In genomic region chr2:5725028-5725701, GRCm38 (mm10) we compare ENCODE assay signal across 12 mouse cellular contexts. TPM values are rescaled to one million over a fixed set of nuclear protein-coding genes. Genes with fewer than 3 reads are reported as not detected.
DNase-seq lines count a peak whose midpoint lies in the region; ATAC-seq and TF ChIP-seq lines count a peak whose summit lies in the region.
"Had no signal": no experiment of that assay in that cellular context is flagged by ENCODE, and none has a peak within 500 bp of the region (broad histone marks: within the 10 kb centered on the region; RNA-seq: fewer than 3 reads in every experiment).

No protein-coding gene starts in this region.

- no peaks in the 10 kb centered on the region for H3K9me3 ChIP-seq in forebrain, embryonic 11.5 days (ENCODE audit: control insufficient read depth, low read length)
- H3K9me3 ChIP-seq in hindbrain, postnatal 0 days (ENCODE audit: low read length) = no peaks in the 10 kb centered on the region
- no peaks in the 10 kb centered on the region for H3K9me3 ChIP-seq in neural tube, embryonic 14.5 days (ENCODE audit: control insufficient read depth, low read length)
- H3K9me3 ChIP-seq: heart, embryonic 13.5 days had no signal

- H3K4me3 ChIP-seq in forebrain, embryonic 11.5 days (ENCODE audit: low read depth, low read length) = no peak overlapping the region
- no peak overlapping the region for H3K4me3 ChIP-seq in hindbrain, postnatal 0 days (ENCODE audit: low read length)
- no peak overlapping the region for H3K4me3 ChIP-seq in neural tube, embryonic 14.5 days (ENCODE audit: low read depth, low read length)
- H3K4me3 ChIP-seq: heart, embryonic 13.5 days had no signal

- ATAC-seq in frontal cortex, adult (ENCODE audit: low TSS enrichment) = peak; percentile 41; the same call in 1 of the 2 replicates
- peak; percentile 71 for ATAC-seq in forebrain, embryonic 11.5 days (replicated peaks; ENCODE audit: low FRiP score)
- ATAC-seq in hindbrain, postnatal 0 days = peak; percentile 47; the same call in 1 of the 2 replicates
- peak; percentile 86 for ATAC-seq in neural tube, embryonic 14.5 days (ENCODE audit: low read depth)
- no peak for ATAC-seq in megakaryocyte-erythroid progenitor cell, adult 5-6 weeks (replicated peaks; ENCODE audit: low FRiP score, low TSS enrichment, poor library complexity, severe bottlenecking)
- ATAC-seq: intestine, embryonic 16.5 days had no signal

- no peak overlapping the region for H3K9ac ChIP-seq in forebrain, embryonic 11.5 days (ENCODE audit: low read length)
- H3K9ac ChIP-seq in hindbrain, postnatal 0 days (replicated peaks; ENCODE audit: low read length) = no peak overlapping the region
- H3K9ac ChIP-seq in neural tube, embryonic 14.5 days (replicated peaks; ENCODE audit: low read depth, low read length) = no peak overlapping the region
- H3K9ac ChIP-seq: heart, embryonic 13.5 days had no signal

- H3K36me3 ChIP-seq in forebrain, embryonic 11.5 days (ENCODE audit: control insufficient read depth, insufficient read depth, low read length) = no peaks in the 10 kb centered on the region
- H3K36me3 ChIP-seq in hindbrain, postnatal 0 days (ENCODE audit: insufficient read depth, low read length) = no peaks in the 10 kb centered on the region
- no peaks in the 10 kb centered on the region for H3K36me3 ChIP-seq in neural tube, embryonic 14.5 days (ENCODE audit: control insufficient read depth, insufficient read depth, low read length)
- H3K36me3 ChIP-seq: heart, embryonic 13.5 days had no signal

- TF ChIP-seq CTCF in hindbrain, postnatal 0 days (IDR thresholded peaks at IDR 0.05; ENCODE audit: low read depth) = no peak

- no peak overlapping the region for H3K27ac ChIP-seq in forebrain, embryonic 11.5 days (ENCODE audit: low read depth, low read length)
- no peak overlapping the region for H3K27ac ChIP-seq in hindbrain, postnatal 0 days
- peak overlapping the region; percentile 45; the same call in 1 of the 2 replicates for H3K27ac ChIP-seq in neural tube, embryonic 14.5 days (ENCODE audit: low read depth, low read length)
- H3K27ac ChIP-seq: heart, embryonic 13.5 days had no signal

- H3K27me3 ChIP-seq in forebrain, embryonic 11.5 days (ENCODE audit: control insufficient read depth, insufficient read depth, low read length) = no peaks in the 10 kb centered on the region; the same call in 1 of the 2 replicates
- no peaks in the 10 kb centered on the region for H3K27me3 ChIP-seq in hindbrain, postnatal 0 days (ENCODE audit: insufficient read depth, low read length)
- H3K27me3 ChIP-seq in neural tube, embryonic 14.5 days (ENCODE audit: control insufficient read depth, insufficient read depth, low read length) = no peaks in the 10 kb centered on the region

- peaks cover 9% of the 10 kb centered on the region; the same call in 1 of the 2 replicates for H3K4me1 ChIP-seq in forebrain, embryonic 11.5 days (replicated peaks; ENCODE audit: control insufficient read depth, insufficient read depth, low read length)
- H3K4me1 ChIP-seq in hindbrain, postnatal 0 days (ENCODE audit: insufficient read depth, low read length) = peaks cover 10% of the 10 kb centered on the region; the same call in 1 of the 2 replicates
- H3K4me1 ChIP-seq in neural tube, embryonic 14.5 days (ENCODE audit: control insufficient read depth, insufficient read depth, low read length) = peaks cover 6% of the 10 kb centered on the region; the same call in 1 of the 2 replicates
- H3K4me1 ChIP-seq: heart, embryonic 13.5 days had no signal

- DNase-seq in frontal cortex, adult 2 months (ENCODE audit: extremely low spot score in 1 of 2, low spot score in 1 of 2) = no peak
- DNase-seq in forebrain, embryonic 11.5 days (ENCODE audit: low spot score) = peak; percentile 57
- DNase-seq in hindbrain, postnatal 0 days (ENCODE audit: low spot score) = peak; percentile 48
- no peak for DNase-seq in layer of hippocampus, adult 9-10 months (ENCODE audit: low spot score)
- no peak for DNase-seq in left cerebral cortex, postnatal 36 days (ENCODE audit: low spot score in 2 of 2)
- DNase-seq: adrenal gland, adult 8-10 months; cerebellum, adult 8-10 months had no signal

- intact Hi-C loops in left cerebral cortex, postnatal 36 days (cut with DNase I) = no loop called here

- no peak overlapping the region; the same call in 1 of the 2 replicates for H3K4me2 ChIP-seq in forebrain, embryonic 11.5 days (ENCODE audit: low read depth, low read length, severe bottlenecking)
- H3K4me2 ChIP-seq in hindbrain, postnatal 0 days (ENCODE audit: low read depth, low read length) = no peak overlapping the region
- no peak overlapping the region for H3K4me2 ChIP-seq in neural tube, embryonic 14.5 days (ENCODE audit: low read depth, low read length)
- H3K4me2 ChIP-seq: heart, embryonic 13.5 days had no signal

- 11% methylated on average over 8 of the region's 8 CpGs for WGBS in forebrain, embryonic 11.5 days
- 20% methylated on average over 8 of the region's 8 CpGs for WGBS in hindbrain, postnatal 0 days
- 9% methylated on average over 8 of the region's 8 CpGs for WGBS in neural tube, embryonic 14.5 days

RNA-seq across cellular contexts. Expression of gene Camk1d, which starts 10.8 kb away (rescaled TPM):
- polyA plus RNA-seq in frontal cortex, adult 2 months (2012; rRNA removed) = 29.8 and 32.6 TPM in 2 replicates
- 2.1 and 2.2 TPM in 2 replicates for polyA plus RNA-seq in forebrain, embryonic 11.5 days (2014; fragmentation: Nextera tagmentation; extraction: Ambion mirVana)
- 15.5 and 16.6 TPM in 2 replicates for total RNA-seq in hindbrain, postnatal 0 days (2014; rRNA removed)
- 7.2 and 7.7 TPM in 2 replicates for polyA plus RNA-seq in hindbrain, postnatal 0 days (2015; fragmentation: Nextera tagmentation; extraction: Ambion mirVana)
- polyA plus RNA-seq in neural tube, embryonic 14.5 days (2014; fragmentation: Nextera tagmentation; extraction: Ambion mirVana) = 9.1 and 9.9 TPM in 2 replicates
- total RNA-seq in megakaryocyte-erythroid progenitor cell, adult 5-6 weeks (2014; fragmentation: Nextera tagmentation) = 3.9 and 9.6 TPM in 2 replicates
- total RNA-seq in megakaryocyte-erythroid progenitor cell, adult 5-6 weeks (2017) = 3.7 and 5.9 TPM in 2 replicates
- 100 to 1,000 TPM; 121 to 124 TPM for total RNA-seq in left cerebral cortex, postnatal 36 days (2021)

Comparison
In these comparisons a context has a peak if more than half of its experiments do, and no peak if none do; other contexts are left out.
1. DNase-seq: peak in forebrain, embryonic 11.5 days (single experiment) and hindbrain, postnatal 0 days (single experiment); none in frontal cortex, adult 2 months (0 of 2), layer of hippocampus, adult 9-10 months (single experiment) and left cerebral cortex, postnatal 36 days (0 of 2).